Mouse (Mus musculus) limb, embryonic 11.5 days (tissue): ENCODE data around the gene Tmc4. TPM values are rescaled to one million over a fixed set of nuclear protein-coding genes. Genes with fewer than 3 reads are reported as not detected.
"Not testable (repeated sequence)": the region's sequence is repeated elsewhere in the genome, so short reads cannot be mapped to it uniquely, and the experiment has no call there.

Experiments
- ATAC-seq: fragments of 200-750 bp; cut with Nextera tagmentation; 2 replicates; pipeline ENCODE4 v1.8.0; 2017; ENCODE audit warnings: low read depth; ENCODE audit not compliant: insufficient number of reproducible peaks, low FRiP score, low TSS enrichment
- DNase-seq: peaks from one replicate; pipeline ENCODE4 v3.0.0-alpha.2; 2015; ENCODE audit warnings: low spot score
- H3K27ac ChIP-seq: fragments of 300-500 bp; sonication (generic); replicated peaks from 2 replicates; pipeline ENCODE4 v1.5.1; 2014; ENCODE audit warnings: low read depth, mild to moderate bottlenecking, low read length
- H3K27me3 ChIP-seq: fragments of 300-500 bp; sonication (generic); 2 replicates; pipeline ENCODE4 v1.6.1; 2014; ENCODE audit warnings: mild to moderate bottlenecking, low read length, mixed read lengths; ENCODE audit not compliant: control insufficient read depth, insufficient read depth
- H3K36me3 ChIP-seq: fragments of 300-500 bp; sonication (generic); 2 replicates; pipeline ENCODE4 v1.6.1; 2014; ENCODE audit warnings: mild to moderate bottlenecking, low read length, moderate library complexity, mixed read lengths; ENCODE audit not compliant: control insufficient read depth, insufficient read depth
- H3K4me1 ChIP-seq: fragments of 300-500 bp; sonication (generic); 2 replicates; pipeline ENCODE4 v1.6.1; 2014; ENCODE audit warnings: low read length, mixed read lengths; ENCODE audit not compliant: control insufficient read depth, insufficient read depth
- H3K4me2 ChIP-seq: fragments of 300-500 bp; sonication (generic); 2 replicates; pipeline ENCODE4 v1.6.1; 2014; ENCODE audit warnings: low read depth, mild to moderate bottlenecking, moderate library complexity; ENCODE audit not compliant: severe bottlenecking
- H3K4me3 ChIP-seq: fragments of 300-500 bp; sonication (generic); 2 replicates; pipeline ENCODE4 v1.5.1; 2014; ENCODE audit warnings: low read depth, low read length
- H3K9ac ChIP-seq: fragments of 300-500 bp; sonication (generic); 2 replicates; pipeline ENCODE4 v1.6.1; 2014; ENCODE audit warnings: mild to moderate bottlenecking, low read length
- H3K9me3 ChIP-seq: fragments of 300-500 bp; sonication (generic); 2 replicates; pipeline ENCODE4 v1.6.1; 2016; ENCODE audit warnings: low read length; ENCODE audit not compliant: control insufficient read depth
- WGBS: fragments of 180-500 bp; shearing (Covaris S2); extraction: QIAGEN DNeasy Blood & Tissue Kit; methylation state at CpG from one replicate; pipeline ENCODE4 v1.1.7; 2014; 5-methylcytosine and 5-hydroxymethylcytosine counted together
- polyA plus RNA-seq: library from polyadenylated mRNA; unstranded; fragments of >200 nt; fragmentation: Nextera tagmentation; extraction: Ambion mirVana; gene quantifications from 2 replicates; pipeline ENCODE4 v1.2.1, GENCODE M21; 2014

Tmc4 gene
- polyA plus RNA-seq, 1 experiment from 2014 or later, result 4.2 TPM

DNA sequence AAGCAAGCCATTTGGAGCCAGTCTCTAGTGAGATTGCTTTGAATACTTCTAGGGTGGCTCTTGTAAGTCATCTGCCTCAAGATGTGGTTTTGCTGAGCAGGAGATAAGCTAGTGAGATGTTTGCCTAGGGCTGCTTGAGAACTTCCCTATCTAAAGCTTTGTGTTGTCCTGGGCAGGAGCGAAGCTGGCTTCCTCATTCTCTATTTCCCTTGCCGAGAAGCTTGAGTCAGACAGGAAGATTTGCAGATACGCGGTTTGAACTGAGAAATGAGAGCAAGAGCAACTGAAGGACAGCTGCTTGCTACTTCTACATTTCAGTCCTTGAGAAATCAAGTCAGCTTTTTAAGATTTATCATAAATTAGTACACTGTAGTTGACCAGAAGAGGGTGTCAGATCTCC, 29.7 kb upstream of the Tmc4 start:
- WGBS, result 74% methylated on average over 4 of the region's 4 CpGs
- ATAC-seq (no peak), DNase-seq (peak; percentile 23)
- Histone ChIP-seq H3K27me3 (no peaks in the 10 kb centered on the region), H3K9ac (no peak overlapping the region), H3K4me3 (no peak overlapping the region), H3K9me3 (no peaks in the 10 kb centered on the region), H3K4me1 (peaks cover 3% of the 10 kb centered on the region; the same call in 1 of the 2 replicates), H3K27ac (no peak overlapping the region), H3K36me3 (peaks cover 14% of the 10 kb centered on the region), H3K4me2 (no peak overlapping the region; the same call in 1 of the 2 replicates)

DNA sequence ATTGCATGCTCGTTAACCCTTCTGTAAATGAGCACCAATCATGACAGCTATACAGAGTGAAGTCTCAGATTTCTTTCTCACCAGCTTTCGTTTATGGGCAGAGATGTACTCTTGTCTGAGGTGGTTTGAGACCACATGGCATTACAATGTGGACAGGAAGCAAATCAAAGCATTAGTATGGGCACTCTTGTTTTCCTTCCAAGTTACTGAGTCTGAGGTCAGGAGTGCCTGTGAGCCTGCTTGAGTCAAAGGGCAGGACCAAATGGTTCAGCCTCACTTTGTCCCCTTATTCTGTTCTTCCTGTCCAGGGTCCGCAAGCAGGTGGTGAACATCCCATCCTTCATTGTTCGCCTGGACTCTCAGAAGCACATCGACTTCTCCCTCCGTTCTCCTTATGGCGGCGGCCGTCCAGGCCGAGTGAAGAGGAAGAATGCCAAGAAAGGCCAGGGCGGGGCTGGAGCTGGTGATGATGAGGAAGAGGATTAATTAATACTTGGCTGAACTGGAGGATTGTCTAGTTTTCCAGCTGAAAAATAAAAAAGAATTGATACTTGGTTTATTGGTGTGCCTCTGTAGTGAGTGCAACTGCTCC, 29.1 kb upstream of the Tmc4 start:
- H3K4me1 ChIP-seq, result peaks cover 3% of the 10 kb centered on the region; the same call in 1 of the 2 replicates
- no peak overlapping the region for H3K27ac ChIP-seq
- peaks cover 14% of the 10 kb centered on the region for H3K36me3 ChIP-seq
- ATAC-seq (no peak), DNase-seq (no peak)
- no peaks in the 10 kb centered on the region for H3K27me3 ChIP-seq
- peak overlapping the region; percentile 86 for H3K4me2 ChIP-seq
- H3K4me3 ChIP-seq, result peak overlapping the region; percentile 90
- H3K9me3 ChIP-seq, result no peaks in the 10 kb centered on the region
- WGBS, result 66% methylated on average over 11 of the region's 11 CpGs
- 0 out of 2 replicates have a peak overlapping the region, but pooled peaks have one; percentile 5 for H3K9ac ChIP-seq

DNA sequence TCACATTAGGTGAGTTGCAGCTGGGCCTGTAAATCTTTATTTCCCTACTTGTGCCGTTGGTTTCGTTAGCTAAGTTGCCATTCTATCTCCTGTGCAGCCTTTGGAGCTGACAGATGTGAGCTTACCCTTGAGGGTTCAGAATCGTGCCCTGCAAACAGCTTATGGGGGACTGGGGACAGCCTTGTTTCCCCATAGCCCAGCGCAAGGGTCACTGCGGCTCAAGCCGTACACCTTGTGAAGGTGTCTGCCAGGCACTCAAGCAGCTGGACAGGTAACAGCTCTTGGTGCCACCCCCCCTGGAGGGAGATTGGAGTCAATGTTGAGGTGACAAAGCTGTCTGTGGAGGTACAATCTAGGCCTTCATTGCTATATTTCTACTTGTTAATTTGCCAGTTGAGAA, 28.6 kb upstream of the Tmc4 start:
- DNase-seq, result peak; percentile 23
- peaks cover 3% of the 10 kb centered on the region; the same call in 1 of the 2 replicates for H3K4me1 ChIP-seq
- peak overlapping the region; percentile 90 for H3K4me3 ChIP-seq
- H3K9ac ChIP-seq, result peak overlapping the region; percentile 94
- H3K27me3 ChIP-seq, result no peaks in the 10 kb centered on the region
- H3K4me2 ChIP-seq, result peak overlapping the region; percentile 86
- peaks cover 14% of the 10 kb centered on the region for H3K36me3 ChIP-seq
- H3K27ac ChIP-seq, result no peak overlapping the region
- 39% methylated on average over 6 of the region's 6 CpGs for WGBS
- H3K9me3 ChIP-seq, result no peaks in the 10 kb centered on the region
- ATAC-seq, result no peak

DNA sequence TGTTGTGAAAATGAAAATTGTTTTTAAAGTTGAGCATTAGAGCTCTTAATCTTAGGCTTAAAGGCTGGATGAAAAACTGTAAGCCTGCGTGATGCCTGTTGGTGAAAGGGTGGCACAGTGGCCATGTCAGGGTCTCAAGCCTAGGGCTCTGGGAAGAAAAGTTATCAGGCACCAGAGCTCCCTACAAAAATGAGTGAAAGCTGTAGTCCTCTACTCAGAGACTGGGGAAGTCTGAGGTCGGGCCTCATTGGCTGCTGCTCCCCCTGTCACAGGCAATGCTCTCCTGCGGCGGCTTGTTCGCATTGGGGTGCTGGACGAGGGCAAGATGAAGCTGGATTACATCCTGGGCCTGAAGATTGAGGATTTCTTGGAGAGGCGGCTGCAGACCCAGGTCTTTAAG, 28.1 kb upstream of the Tmc4 start:
- H3K9me3 ChIP-seq, H3K27me3 ChIP-seq, H3K4me1 ChIP-seq, ATAC-seq: not testable (repeated sequence)
- Histone ChIP-seq H3K4me3 (peak overlapping the region; percentile 90), H3K36me3 (peaks cover 14% of the 10 kb centered on the region), H3K9ac (peak overlapping the region; percentile 94), H3K4me2 (peak overlapping the region; percentile 86), H3K27ac (0 out of 2 replicates have a peak overlapping the region, but pooled peaks have one; percentile 12)
- WGBS, result under 1% methylated on average over 6 of the region's 7 CpGs
- peak; percentile 24 for DNase-seq

DNA sequence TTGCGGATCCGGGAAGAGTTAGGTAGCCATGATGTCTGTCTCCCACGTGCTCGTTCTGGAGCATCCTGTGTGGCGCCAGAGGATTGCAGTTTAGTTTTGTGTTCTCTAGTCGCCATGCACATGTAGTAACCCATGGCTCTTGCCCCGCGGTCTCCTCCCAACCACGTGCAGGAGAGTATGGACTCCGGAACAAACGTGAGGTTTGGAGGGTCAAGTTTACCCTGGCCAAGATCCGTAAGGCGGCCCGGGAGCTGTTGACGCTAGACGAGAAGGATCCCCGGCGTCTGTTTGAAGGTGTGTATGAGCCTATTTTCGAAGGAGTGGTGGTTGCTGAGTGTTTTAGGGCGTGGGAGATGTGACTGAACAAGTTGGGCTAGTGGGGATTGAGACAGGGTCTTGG, 27.1 kb upstream of the Tmc4 start:
- Histone ChIP-seq H3K9ac (peak overlapping the region; percentile 94), H3K4me1 (peaks cover 3% of the 10 kb centered on the region; the same call in 1 of the 2 replicates), H3K4me2 (peak overlapping the region; percentile 86), H3K9me3 (no peaks in the 10 kb centered on the region), H3K4me3 (peak overlapping the region; percentile 90), H3K36me3 (peaks cover 14% of the 10 kb centered on the region), H3K27me3 (no peaks in the 10 kb centered on the region), H3K27ac (peak overlapping the region; percentile 80; the same call in 1 of the 2 replicates)
- DNase-seq (no peak), ATAC-seq (no peak; the same call in 1 of the 2 replicates)
- WGBS, result under 1% methylated on average over 20 of the region's 20 CpGs

DNA sequence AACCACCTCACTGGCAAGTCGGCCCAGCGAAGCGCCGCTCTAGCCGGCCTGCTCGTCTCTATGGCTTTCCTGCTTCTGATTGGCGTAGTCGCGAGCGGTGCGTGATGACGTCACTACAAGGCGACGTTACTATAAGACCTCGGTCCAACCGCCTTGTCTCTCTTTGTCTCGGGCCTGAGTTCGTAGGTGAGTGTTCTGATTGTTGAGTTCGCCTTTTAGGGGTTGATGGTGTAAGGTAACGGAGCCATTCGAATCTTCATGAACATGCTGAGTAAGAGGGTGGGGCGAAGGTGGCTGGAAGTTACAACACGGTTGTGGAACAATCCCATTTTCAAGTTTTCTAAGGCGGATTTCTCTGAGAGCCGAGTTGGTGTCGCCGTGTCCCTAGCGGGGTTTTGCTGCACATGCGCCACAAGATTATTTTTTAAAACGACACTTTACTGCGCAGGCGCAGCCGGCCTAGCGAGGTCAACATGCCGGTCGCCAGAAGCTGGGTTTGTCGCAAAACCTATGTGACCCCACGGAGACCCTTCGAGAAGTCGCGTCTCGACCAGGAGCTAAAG, 26.6 kb upstream of the Tmc4 start, which contains the start of gene Rps9:
Gene Rps9, plus strand, starts transcription at position 115 of the 563 bp plus-strand sequence.
- Histone ChIP-seq H3K27ac (peak within 1 kb of the TSS; percentile 80), H3K9me3 (no peaks in the 10 kb centered on the region), H3K4me2 (peak within 1 kb of the TSS; percentile 86), H3K36me3 (peaks cover 16% of the 10 kb centered on the region), H3K4me1 (peaks cover 3% of the 10 kb centered on the region; the same call in 1 of the 2 replicates), H3K4me3 (peak within 1 kb of the TSS; percentile 90), H3K27me3 (no peaks in the 10 kb centered on the region), H3K9ac (peak within 1 kb of the TSS; percentile 94)
- 2% methylated on average over 42 of the region's 42 CpGs for WGBS
- DNase-seq, result peak; percentile 98
- ATAC-seq, result peak; percentile 91

DNA sequence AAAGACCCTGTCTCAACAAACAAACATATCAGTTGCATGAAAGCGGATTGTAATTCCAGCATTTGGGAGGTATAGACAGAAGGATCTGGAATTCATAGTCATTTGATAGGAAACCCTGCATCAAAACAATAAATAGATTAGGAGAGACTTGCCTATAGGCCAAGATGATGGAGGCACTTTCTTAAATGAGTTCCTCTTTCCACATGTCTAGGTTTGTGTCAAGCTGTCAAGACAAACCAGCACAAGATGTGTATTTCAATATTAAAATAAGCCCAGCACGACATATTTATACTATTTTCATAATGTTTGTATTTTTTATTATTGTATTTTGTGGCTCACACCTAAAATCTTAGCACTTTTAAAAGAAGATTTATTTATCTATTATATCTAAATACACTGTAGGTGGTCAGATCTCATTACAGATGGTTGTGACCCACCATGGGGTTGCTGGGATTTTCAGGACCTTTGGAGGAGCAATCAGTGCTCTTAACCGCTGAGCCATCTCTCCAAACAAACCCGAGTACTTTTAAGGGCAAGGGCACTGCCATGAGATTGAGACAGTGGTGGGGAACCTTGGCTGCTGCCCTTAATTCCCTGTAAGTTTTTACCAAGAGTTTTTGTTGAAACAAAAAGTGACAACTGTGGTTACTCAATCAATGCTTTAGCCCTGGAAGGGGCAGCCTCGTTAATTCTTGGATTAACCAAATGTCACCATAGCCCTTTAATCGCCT, 26.0 kb upstream of the Tmc4 start:
- H3K9me3 ChIP-seq, result no peaks in the 10 kb centered on the region
- 21% methylated on average over 6 of the region's 6 CpGs for WGBS
- H3K36me3 ChIP-seq, result peaks cover 22% of the 10 kb centered on the region
- no peaks in the 10 kb centered on the region for H3K27me3 ChIP-seq
- H3K9ac ChIP-seq, result peak overlapping the region; percentile 94
- H3K27ac ChIP-seq, result 0 out of 2 replicates have a peak overlapping the region, but pooled peaks have one; percentile 16
- H3K4me3 ChIP-seq, result peak overlapping the region; percentile 90
- ATAC-seq (peak; percentile 50), DNase-seq (no peak)
- H3K4me1 ChIP-seq, result peaks cover 3% of the 10 kb centered on the region; the same call in 1 of the 2 replicates
- H3K4me2 ChIP-seq, result peak overlapping the region; percentile 41

DNA sequence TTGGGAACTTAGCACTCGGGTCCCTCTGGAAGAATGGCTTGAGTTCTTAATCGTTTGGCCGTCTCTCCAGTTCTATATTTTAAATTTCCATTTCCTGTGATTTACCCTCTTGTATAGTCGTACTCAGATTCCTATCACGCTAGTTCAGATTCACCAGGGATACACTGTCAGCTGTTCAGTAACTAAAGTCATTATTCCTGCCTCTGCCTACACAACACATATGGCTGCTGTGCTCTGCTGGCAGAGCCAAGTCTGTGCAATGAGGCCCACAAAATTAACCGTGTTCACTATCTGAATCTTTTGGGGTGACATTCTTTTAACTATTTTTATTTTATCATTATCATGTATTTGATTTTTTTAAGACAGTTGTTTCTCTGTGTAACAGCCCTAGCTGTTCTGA, 21.1 kb upstream of the Tmc4 start:
- Histone ChIP-seq H3K27me3 (no peaks in the 10 kb centered on the region), H3K4me3 (no peak overlapping the region), H3K9me3 (no peaks in the 10 kb centered on the region), H3K36me3 (peaks cover 13% of the 10 kb centered on the region; the same call in 1 of the 2 replicates), H3K9ac (no peak overlapping the region), H3K4me1 (0 out of 2 replicates have a peak, but pooled peaks cover 8% of the 10 kb centered on the region), H3K27ac (no peak overlapping the region), H3K4me2 (no peak overlapping the region)
- 94% methylated on average over 6 of the region's 6 CpGs for WGBS
- ATAC-seq (no peak), DNase-seq (no peak)
